Mouse (Mus musculus): ENCODE data around the gene Stk11. TPM values are rescaled to one million over a fixed set of nuclear protein-coding genes. Genes with fewer than 3 reads are reported as not detected.

The Stk11 gene
- polyA plus RNA-seq, 1 experiment: 222 TPM

GRCm38 (mm10) chr10:80169070-80169469 is 53.5 kb downstream of the Stk11 start:
- Histone ChIP-seq H3K27me3 (ENCODE audit: control insufficient read depth, insufficient read depth, low read length) (no peaks in the 10 kb centered on the region), H3K4me3 (ENCODE audit: control insufficient read depth, low read depth, low read length) (no peak overlapping the region), H3K4me1 (ENCODE audit: control insufficient read depth, insufficient read depth, low read length) (peaks cover 34% of the 10 kb centered on the region), H3K36me3 (ENCODE audit: control insufficient read depth, insufficient read depth, low read length) (peaks cover 4% of the 10 kb centered on the region), H3K27ac (ENCODE audit: control insufficient read depth, insufficient read depth, low read depth, low read length) (no peak overlapping the region)
- no peak for TF ChIP-seq POLR2A (IDR thresholded peaks at IDR 0.05; ENCODE audit: control insufficient read depth, low read depth, low read length)
- no peak for TF ChIP-seq CTCF (IDR thresholded peaks at IDR 0.05; ENCODE audit: control insufficient read depth, insufficient read depth, insufficient replicate concordance, low read depth, low read length)

- TF ChIP-seq CTCF (IDR thresholded peaks at IDR 0.05; ENCODE audit: control insufficient read depth, insufficient read depth, insufficient replicate concordance, low read depth, low read length) (no peak), POLR2A (IDR thresholded peaks at IDR 0.05; ENCODE audit: control insufficient read depth, low read depth, low read length) (no peak)
- H3K36me3 ChIP-seq (ENCODE audit: control insufficient read depth, insufficient read depth, low read length): peaks cover 4% of the 10 kb centered on the region
- H3K4me1 ChIP-seq (ENCODE audit: control insufficient read depth, insufficient read depth, low read length): peaks cover 32% of the 10 kb centered on the region
- H3K4me3 ChIP-seq (ENCODE audit: control insufficient read depth, low read depth, low read length): no peak overlapping the region
- no peak overlapping the region for H3K27ac ChIP-seq (ENCODE audit: control insufficient read depth, insufficient read depth, low read depth, low read length)
- no peaks in the 10 kb centered on the region for H3K27me3 ChIP-seq (ENCODE audit: control insufficient read depth, insufficient read depth, low read length)
Measured at GRCm38 (mm10) chr10:80169651-80170050, 54.0 kb downstream of the Stk11 start.

GRCm38 (mm10) chr10:80170052-80170451 is 54.4 kb downstream of the Stk11 start:
- no peak overlapping the region for H3K4me3 ChIP-seq (ENCODE audit: control insufficient read depth, low read depth, low read length)
- H3K27ac ChIP-seq (ENCODE audit: control insufficient read depth, insufficient read depth, low read depth, low read length): no peak overlapping the region
- TF ChIP-seq CTCF (IDR thresholded peaks at IDR 0.05; ENCODE audit: control insufficient read depth, insufficient read depth, insufficient replicate concordance, low read depth, low read length): no peak
- TF ChIP-seq POLR2A (IDR thresholded peaks at IDR 0.05; ENCODE audit: control insufficient read depth, low read depth, low read length): no peak
- H3K36me3 ChIP-seq (ENCODE audit: control insufficient read depth, insufficient read depth, low read length): peaks cover 4% of the 10 kb centered on the region
- H3K27me3 ChIP-seq (ENCODE audit: control insufficient read depth, insufficient read depth, low read length): no peaks in the 10 kb centered on the region
- H3K4me1 ChIP-seq (ENCODE audit: control insufficient read depth, insufficient read depth, low read length): peaks cover 29% of the 10 kb centered on the region

GRCm38 (mm10) chr10:80170601-80171021 is 55.0 kb downstream of the Stk11 start:
- H3K27ac ChIP-seq (ENCODE audit: control insufficient read depth, insufficient read depth, low read depth, low read length): no peak overlapping the region
- H3K4me1 ChIP-seq (ENCODE audit: control insufficient read depth, insufficient read depth, low read length): peaks cover 28% of the 10 kb centered on the region
- no peak overlapping the region for H3K4me3 ChIP-seq (ENCODE audit: control insufficient read depth, low read depth, low read length)

GRCm38 (mm10) chr10:80171252-80171651 is 55.6 kb downstream of the Stk11 start:
- TF ChIP-seq CTCF (IDR thresholded peaks at IDR 0.05; ENCODE audit: control insufficient read depth, insufficient read depth, insufficient replicate concordance, low read depth, low read length) (no peak), POLR2A (IDR thresholded peaks at IDR 0.05; ENCODE audit: control insufficient read depth, low read depth, low read length) (no peak)
- H3K4me3 ChIP-seq (ENCODE audit: control insufficient read depth, low read depth, low read length): no peak overlapping the region; the same call in 1 of the 2 replicates
- no peak overlapping the region for H3K27ac ChIP-seq (ENCODE audit: control insufficient read depth, insufficient read depth, low read depth, low read length)
- H3K36me3 ChIP-seq (ENCODE audit: control insufficient read depth, insufficient read depth, low read length): peaks cover 4% of the 10 kb centered on the region
- no peaks in the 10 kb centered on the region for H3K27me3 ChIP-seq (ENCODE audit: control insufficient read depth, insufficient read depth, low read length)
- peaks cover 25% of the 10 kb centered on the region for H3K4me1 ChIP-seq (ENCODE audit: control insufficient read depth, insufficient read depth, low read length)

More at GRCm38 (mm10) chr10:80170601-80171021, 55.0 kb downstream of the Stk11 start:
- no peak; the same call in 1 of the 2 replicates for TF ChIP-seq POLR2A (IDR thresholded peaks at IDR 0.05; ENCODE audit: control insufficient read depth, low read depth, low read length)
- no peak for TF ChIP-seq CTCF (IDR thresholded peaks at IDR 0.05; ENCODE audit: control insufficient read depth, insufficient read depth, insufficient replicate concordance, low read depth, low read length)
- peaks cover 4% of the 10 kb centered on the region for H3K36me3 ChIP-seq (ENCODE audit: control insufficient read depth, insufficient read depth, low read length)
- no peaks in the 10 kb centered on the region for H3K27me3 ChIP-seq (ENCODE audit: control insufficient read depth, insufficient read depth, low read length)

- Histone ChIP-seq H3K4me1 (ENCODE audit: control insufficient read depth, insufficient read depth, low read length) (peaks cover 23% of the 10 kb centered on the region), H3K27ac (ENCODE audit: control insufficient read depth, insufficient read depth, low read depth, low read length) (no peak overlapping the region), H3K4me3 (ENCODE audit: control insufficient read depth, low read depth, low read length) (peak overlapping the region; percentile 4), H3K36me3 (ENCODE audit: control insufficient read depth, insufficient read depth, low read length) (peaks cover 4% of the 10 kb centered on the region), H3K27me3 (ENCODE audit: control insufficient read depth, insufficient read depth, low read length) (no peaks in the 10 kb centered on the region)
- TF ChIP-seq CTCF (IDR thresholded peaks at IDR 0.05; ENCODE audit: control insufficient read depth, insufficient read depth, insufficient replicate concordance, low read depth, low read length) (no peak), POLR2A (IDR thresholded peaks at IDR 0.05; ENCODE audit: control insufficient read depth, low read depth, low read length) (no peak)
Measured at GRCm38 (mm10) chr10:80171760-80172526, 56.3 kb downstream of the Stk11 start.

- peak within 1 kb of the TSS; percentile 88 for H3K4me3 ChIP-seq (ENCODE audit: control insufficient read depth, low read depth, low read length)
- H3K4me1 ChIP-seq (ENCODE audit: control insufficient read depth, insufficient read depth, low read length): peaks cover 23% of the 10 kb centered on the region
- H3K27me3 ChIP-seq (ENCODE audit: control insufficient read depth, insufficient read depth, low read length): no peaks in the 10 kb centered on the region
- peaks cover 4% of the 10 kb centered on the region for H3K36me3 ChIP-seq (ENCODE audit: control insufficient read depth, insufficient read depth, low read length)
- peak within 1 kb of the TSS; percentile 82 for H3K27ac ChIP-seq (ENCODE audit: control insufficient read depth, insufficient read depth, low read depth, low read length)
- TF ChIP-seq POLR2A (IDR thresholded peaks at IDR 0.05; ENCODE audit: control insufficient read depth, low read depth, low read length) (peak; percentile 59), CTCF (IDR thresholded peaks at IDR 0.05; ENCODE audit: control insufficient read depth, insufficient read depth, insufficient replicate concordance, low read depth, low read length) (no peak)
Measured at GRCm38 (mm10) chr10:80172527-80173292, 57.1 kb downstream of the Stk11 start, which contains the start of gene 1600002K03Rik. 1600002K03Rik (plus strand) TSS chr10:80172944.
